8 mouse cellular contexts compared by ENCODE assay signal in genomic region chr4:139232479-139233145, GRCm38 (mm10). TPM values are rescaled to one million over a fixed set of nuclear protein-coding genes. Genes with fewer than 3 reads are reported as not detected.
DNase-seq lines count a peak whose midpoint lies in the region; ATAC-seq and TF ChIP-seq lines count a peak whose summit lies in the region.

No protein-coding gene starts in this region.

- no peak overlapping the region for H3K4me2 ChIP-seq in kidney, embryonic 14.5 days (replicated peaks; ENCODE audit: low read depth, low read length)
- no peak overlapping the region for H3K4me2 ChIP-seq in heart, postnatal 0 days (ENCODE audit: low read depth, low read length)

- WGBS in kidney, embryonic 14.5 days: 66% methylated on average over 6 of the region's 6 CpGs
- WGBS in heart, postnatal 0 days: 52% methylated on average over 6 of the region's 6 CpGs
- WGBS in spleen, adult 2 months: 81% methylated on average over 6 of the region's 6 CpGs

- H3K9me3 ChIP-seq in kidney, embryonic 14.5 days (ENCODE audit: control insufficient read depth, low read length): no peaks in the 10 kb centered on the region
- no peaks in the 10 kb centered on the region for H3K9me3 ChIP-seq in heart, postnatal 0 days (replicated peaks; ENCODE audit: control insufficient read depth, low read length)

- H3K4me1 ChIP-seq in kidney, embryonic 14.5 days (ENCODE audit: control insufficient read depth, insufficient read depth, low read length): peaks cover 14% of the 10 kb centered on the region
- H3K4me1 ChIP-seq in heart, postnatal 0 days (ENCODE audit: control insufficient read depth, insufficient read depth): peaks cover 48% of the 10 kb centered on the region
- peaks cover 10% of the 10 kb centered on the region; the same call in 1 of the 2 replicates for H3K4me1 ChIP-seq in spleen, adult 2 months (ENCODE audit: control insufficient read depth, insufficient read depth, insufficient read length)

- no peak overlapping the region for H3K4me3 ChIP-seq in kidney, embryonic 14.5 days (ENCODE audit: low read length)
- H3K4me3 ChIP-seq in heart, postnatal 0 days (ENCODE audit: low read depth, low read length): no peak overlapping the region
- no peak overlapping the region for H3K4me3 ChIP-seq in spleen, adult 2 months (ENCODE audit: extremely low read depth, insufficient read depth, insufficient read length)

- H3K27me3 ChIP-seq in kidney, embryonic 14.5 days (ENCODE audit: control insufficient read depth, insufficient read depth, low read length): no peaks in the 10 kb centered on the region
- no peaks in the 10 kb centered on the region for H3K27me3 ChIP-seq in heart, postnatal 0 days (ENCODE audit: control insufficient read depth, insufficient read depth, low read length)
- H3K27me3 ChIP-seq in spleen, adult 2 months (ENCODE audit: control insufficient read depth, insufficient read depth, low read length): no peaks in the 10 kb centered on the region

- peak; percentile 79 for TF ChIP-seq CTCF in heart, postnatal 0 days (IDR thresholded peaks at IDR 0.05; ENCODE audit: low read depth)
- peak; percentile 52; the same call in 1 of the 2 replicates for TF ChIP-seq CTCF in spleen, adult 2 months (IDR thresholded peaks at IDR 0.05; ENCODE audit: extremely low read depth, insufficient read depth, insufficient read length, insufficient replicate concordance)

- TF ChIP-seq POLR2A in spleen, adult 2 months (IDR thresholded peaks at IDR 0.05; ENCODE audit: low read depth, low read length): no peak

- H3K36me3 ChIP-seq in kidney, embryonic 14.5 days (ENCODE audit: control insufficient read depth, insufficient read depth, low read length): peaks cover 6% of the 10 kb centered on the region
- H3K36me3 ChIP-seq in heart, postnatal 0 days (replicated peaks; ENCODE audit: control insufficient read depth, insufficient read depth, low read length): no peaks in the 10 kb centered on the region
- H3K36me3 ChIP-seq in spleen, adult 2 months (ENCODE audit: control insufficient read depth, insufficient read depth, low read length): peaks cover 3% of the 10 kb centered on the region; the same call in 1 of the 2 replicates

- no peak for ATAC-seq in kidney, embryonic 14.5 days (ENCODE audit: low FRiP score, low TSS enrichment)
- ATAC-seq in heart, postnatal 0 days (ENCODE audit: insufficient read depth, low read depth): peak; percentile 53

- no peak overlapping the region for H3K9ac ChIP-seq in kidney, embryonic 14.5 days (ENCODE audit: low read depth, low read length)
- H3K9ac ChIP-seq in heart, postnatal 0 days (replicated peaks; ENCODE audit: low read depth, low read length): no peak overlapping the region

- peak; percentile 57 for DNase-seq in kidney, adult 11 months
- peak; percentile 78 for DNase-seq in adrenal gland, adult 2 months
- peak; percentile 40 for DNase-seq in embryo, embryonic 11.5 days (ENCODE audit: low read depth, low spot score)
- DNase-seq in heart, postnatal 0 days (ENCODE audit: low spot score): peak; percentile 71
- peak; percentile 62 to 78 for DNase-seq in kidney, postnatal 4 days
- DNase-seq in lung, postnatal 25 days (ENCODE audit: low spot score): peak; percentile 78
- peak in 1 of 2 experiments; percentile 52 for DNase-seq in spleen, adult 2 months (ENCODE audit: low read depth in 1 of 2, low spot score in 2 of 2)

- H3K27ac ChIP-seq in kidney, embryonic 14.5 days (ENCODE audit: low read depth, low read length): no peak overlapping the region
- H3K27ac ChIP-seq in heart, postnatal 0 days (ENCODE audit: low read depth): peak overlapping the region; percentile 60
- H3K27ac ChIP-seq in spleen, adult 2 months (ENCODE audit: insufficient read depth, low read length): no peak overlapping the region

- no peak for TF ChIP-seq EP300 in heart, postnatal 0 days (IDR thresholded peaks at IDR 0.05; ENCODE audit: low read depth)

RNA-seq across cellular contexts. Expression of gene Capzb, which starts 39.9 kb away (rescaled TPM):
- 256 and 319 TPM in 2 replicates for polyA plus RNA-seq in kidney, embryonic 14.5 days (2014; fragmentation: Nextera tagmentation; extraction: Ambion mirVana)
- 100 to 1,000 TPM; 312 to 392 TPM for total RNA-seq in adrenal gland, adult 2 months (2021)
- polyA plus RNA-seq in adrenal gland, adult 2 months (2012; rRNA removed): 140 and 199 TPM in 2 replicates
- total RNA-seq in heart, postnatal 0 days (2014; rRNA removed; ENCODE audit: low replicate concordance): 131 and 177 TPM in 2 replicates
- polyA plus RNA-seq in heart, postnatal 0 days (2015; fragmentation: Nextera tagmentation; extraction: Ambion mirVana): 355 and 363 TPM in 2 replicates
- 130 and 160 TPM in 2 replicates for polyA plus RNA-seq in spleen, adult 2 months (2012; rRNA removed)
